Mouse (Mus musculus) G1E (cell line): ENCODE data around the gene Sorl1.

Experiments
- CTCF ChIP-seq: IDR thresholded peaks from 2 replicates; pipeline ENCODE4 v1.5.1; 2012; ENCODE audit warnings: low read depth, low read length, inconsistent platforms, mixed read lengths
- GATA1 ChIP-seq: IDR thresholded peaks from 2 replicates; pipeline ENCODE4 v1.6.1; 2012; ENCODE audit warnings: borderline replicate concordance, low read length, inconsistent platforms, mixed read lengths
- GATA2 ChIP-seq: IDR thresholded peaks from 2 replicates; pipeline ENCODE4 v1.6.1; 2012; ENCODE audit warnings: low read depth, low read length, inconsistent platforms, borderline replicate concordance
- POLR2AphosphoS5 ChIP-seq: IDR thresholded peaks from 2 replicates; pipeline ENCODE4 v1.6.1; 2012; ENCODE audit warnings: low read depth, low read length, inconsistent platforms; ENCODE audit not compliant: insufficient replicate concordance

GRCm38 (mm10) chr9:42069471-42069870 is 54.6 kb downstream of the Sorl1 start:
- TF ChIP-seq GATA1, result no peak
- no peak for TF ChIP-seq CTCF
- no peak for TF ChIP-seq GATA2
- no peak for TF ChIP-seq POLR2AphosphoS5
